In the genomic region with DNA sequence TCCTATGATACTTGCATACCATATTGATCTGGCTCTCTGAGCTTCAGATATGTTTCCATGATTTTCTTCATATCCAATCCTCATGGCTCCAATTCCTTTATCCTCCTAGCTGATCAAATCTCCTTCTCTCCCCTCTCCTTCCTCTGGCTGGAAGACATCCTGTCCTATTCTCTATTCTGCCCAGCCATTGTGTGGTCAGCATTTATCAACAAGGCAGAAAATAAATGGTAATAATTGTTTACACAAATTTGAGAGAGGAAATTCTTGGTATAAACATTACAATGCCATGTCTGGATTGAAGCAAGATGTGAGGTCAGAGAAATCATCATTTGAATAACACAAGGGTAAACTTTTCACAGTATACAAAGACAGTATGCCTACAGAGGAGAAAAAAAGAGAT, we compare ENCODE assay signal across 22 mouse cellular contexts.
DNase-seq lines count a peak whose midpoint lies in the region; ATAC-seq and TF ChIP-seq lines count a peak whose summit lies in the region.
"Had no signal": no experiment of that assay in that cellular context is flagged by ENCODE, and none has a peak within 500 bp of the region (broad histone marks: within the 10 kb centered on the region; RNA-seq: fewer than 3 reads in every experiment).

No protein-coding gene starts in this region.

- H3K9ac ChIP-seq in lung, postnatal 0 days (replicated peaks; ENCODE audit: low read depth) = no peak overlapping the region
- no peak overlapping the region for H3K9ac ChIP-seq in liver, postnatal 0 days (replicated peaks)
- H3K9ac ChIP-seq: embryonic facial prominence, embryonic 13.5 days; embryonic facial prominence, embryonic 15.5 days; forebrain, embryonic 12.5 days had no signal

- no peak overlapping the region for H3K4me3 ChIP-seq in lung, postnatal 0 days (ENCODE audit: low read depth, low read length)
- H3K4me3 ChIP-seq in liver, postnatal 0 days (ENCODE audit: low read depth, low read length) = no peak overlapping the region
- H3K4me3 ChIP-seq: embryonic facial prominence, embryonic 13.5 days; embryonic facial prominence, embryonic 15.5 days; erythroblast, embryonic 14.5 days; forebrain, embryonic 10.5 days; forebrain, embryonic 12.5 days had no signal

- no peaks in the 10 kb centered on the region for H3K36me3 ChIP-seq in lung, postnatal 0 days (ENCODE audit: insufficient read depth, low read length)
- no peaks in the 10 kb centered on the region for H3K36me3 ChIP-seq in liver, postnatal 0 days (replicated peaks; ENCODE audit: insufficient read depth, low read length)
- H3K36me3 ChIP-seq: embryonic facial prominence, embryonic 13.5 days; embryonic facial prominence, embryonic 15.5 days; forebrain, embryonic 10.5 days; forebrain, embryonic 12.5 days had no signal

- H3K27ac ChIP-seq in lung, postnatal 0 days (ENCODE audit: low read length) = no peak overlapping the region
- H3K27ac ChIP-seq in liver, postnatal 0 days (ENCODE audit: low read depth) = no peak overlapping the region
- H3K27ac ChIP-seq: embryonic facial prominence, embryonic 13.5 days; embryonic facial prominence, embryonic 15.5 days; forebrain, embryonic 10.5 days; forebrain, embryonic 12.5 days had no signal

- TF ChIP-seq EP300 in lung, postnatal 0 days (IDR thresholded peaks at IDR 0.05) = peak; percentile 79
- no peak for TF ChIP-seq EP300 in liver, postnatal 0 days (IDR thresholded peaks at IDR 0.05; ENCODE audit: low read depth)

- no peak overlapping the region for H3K4me2 ChIP-seq in lung, postnatal 0 days (replicated peaks; ENCODE audit: low read depth, low read length)
- no peak overlapping the region for H3K4me2 ChIP-seq in liver, postnatal 0 days (ENCODE audit: low read depth, low read length)
- H3K4me2 ChIP-seq: embryonic facial prominence, embryonic 13.5 days; embryonic facial prominence, embryonic 15.5 days; forebrain, embryonic 12.5 days had no signal

- ATAC-seq in lung, postnatal 0 days = peak; percentile 50
- no peak for ATAC-seq in liver, postnatal 0 days
- ATAC-seq: forebrain, embryonic 14.5 days; forebrain, embryonic 16.5 days had no signal

- no peak for TF ChIP-seq CTCF in lung, postnatal 0 days (IDR thresholded peaks at IDR 0.05)
- TF ChIP-seq CTCF in liver, postnatal 0 days (IDR thresholded peaks at IDR 0.05; ENCODE audit: low read depth) = no peak

- no peaks in the 10 kb centered on the region for H3K27me3 ChIP-seq in lung, postnatal 0 days (replicated peaks; ENCODE audit: insufficient read depth, low read length)
- H3K27me3 ChIP-seq in liver, postnatal 0 days (ENCODE audit: insufficient read depth, low read length) = no peaks in the 10 kb centered on the region
- H3K27me3 ChIP-seq: embryonic facial prominence, embryonic 13.5 days; embryonic facial prominence, embryonic 15.5 days; forebrain, embryonic 12.5 days had no signal

- H3K4me1 ChIP-seq in lung, postnatal 0 days (ENCODE audit: insufficient read depth, low read depth, low read length) = no peaks in the 10 kb centered on the region
- no peaks in the 10 kb centered on the region for H3K4me1 ChIP-seq in liver, postnatal 0 days (ENCODE audit: insufficient read depth)
- H3K4me1 ChIP-seq: embryonic facial prominence, embryonic 13.5 days; embryonic facial prominence, embryonic 15.5 days; forebrain, embryonic 10.5 days; forebrain, embryonic 12.5 days had no signal

- H3K9me3 ChIP-seq in lung, postnatal 0 days (ENCODE audit: low read length) = no peaks in the 10 kb centered on the region
- H3K9me3 ChIP-seq in liver, postnatal 0 days (ENCODE audit: low read length) = no peaks in the 10 kb centered on the region
- H3K9me3 ChIP-seq: embryonic facial prominence, embryonic 13.5 days; embryonic facial prominence, embryonic 15.5 days; forebrain, embryonic 10.5 days; forebrain, embryonic 12.5 days had no signal

- DNase-seq in lung, postnatal 0 days (ENCODE audit: low spot score) = peak; percentile 14
- DNase-seq in lung, adult 18-20 months = no peak
- peak; percentile 15 for DNase-seq in lung, postnatal 25 days (ENCODE audit: low spot score)
- DNase-seq in lung, postnatal 14 days = no peak
- no peak for DNase-seq in liver, postnatal 0 days
- DNase-seq: adrenal gland, adult 2 months; adrenal gland, postnatal 10 days; adrenal gland, postnatal 25 days; cerebellum, adult 11 months; cerebellum, adult 18-20 months; cerebellum, adult 8-10 months; cerebellum, adult 9-11 months; cerebellum, postnatal 14 days; cerebellum, postnatal 36 days; embryo, embryonic 11 days had no signal

Comparison
In these comparisons a context has a peak if more than half of its experiments do, and no peak if none do; other contexts are left out.
1. DNase-seq: peak in lung, postnatal 0 days (single experiment) and lung, postnatal 25 days (single experiment); none in lung, adult 18-20 months (0 of 2), lung, postnatal 14 days (single experiment) and liver, postnatal 0 days (single experiment).